Mouse (Mus musculus) fat pad, adult 2 months (tissue): ENCODE measurements around the gene Tmem56.
A peak's percentile ranks its signal among the peaks of the same experiment; 100 is the strongest.

Experiments used
- DNase-seq: peaks from one replicate; pipeline ENCODE4 v3.0.0-alpha.2; 2011; ENCODE audit warnings: low read depth, low spot score; ENCODE audit errors: extremely low read depth

Tmem56 gene

GRCm38 (mm10) chr3:121279679-121280078 lies 3.2 kb downstream of the Tmem56 start:
- DNase-seq: no peak

- no peak for DNase-seq
These were observed 5.3 kb downstream of the Tmem56 start for GRCm38 (mm10) chr3:121277557-121277956.

GRCm38 (mm10) chr3:121277009-121277408 lies 5.9 kb downstream of the Tmem56 start:
- no peak for DNase-seq

DNA sequence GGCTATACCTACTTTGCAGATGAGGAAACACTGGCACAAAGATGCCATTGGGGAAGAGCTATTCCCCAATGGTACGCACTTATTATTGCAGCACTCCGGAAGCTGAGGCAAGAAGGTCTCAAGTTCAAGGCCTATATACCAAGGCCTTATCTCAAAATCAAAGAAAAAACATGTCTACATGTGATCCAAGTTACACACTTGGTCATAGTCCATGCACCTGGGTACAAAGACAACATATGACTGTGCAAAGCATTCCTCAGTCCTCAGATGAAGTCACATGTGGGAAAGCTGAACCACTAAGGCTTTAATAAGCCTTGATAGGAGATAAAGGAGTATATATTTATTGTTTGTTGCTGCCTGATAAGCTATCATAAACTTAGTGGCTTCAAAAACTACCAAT lies 8.9 kb downstream of the Tmem56 start:
- DNase-seq: no peak

DNA sequence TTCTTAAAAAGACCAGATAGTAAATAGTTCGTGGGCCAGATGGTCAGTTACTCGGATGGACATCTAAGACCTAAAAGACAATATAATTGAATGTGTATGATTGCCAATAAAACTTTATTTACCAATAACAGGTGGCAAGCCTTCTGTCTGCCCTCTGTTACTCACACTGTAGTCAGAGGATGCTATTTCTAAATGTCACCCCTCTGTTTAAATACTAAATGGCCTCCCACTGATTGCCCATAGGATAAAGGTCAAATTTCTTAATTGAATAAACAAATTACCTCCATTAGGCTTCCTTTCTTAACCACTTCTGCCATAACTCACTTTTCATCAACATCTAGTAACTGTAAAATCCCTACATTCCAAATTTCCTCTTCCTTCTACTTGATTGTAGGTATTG lies 10.3 kb downstream of the Tmem56 start:
- DNase-seq: no peak

DNA sequence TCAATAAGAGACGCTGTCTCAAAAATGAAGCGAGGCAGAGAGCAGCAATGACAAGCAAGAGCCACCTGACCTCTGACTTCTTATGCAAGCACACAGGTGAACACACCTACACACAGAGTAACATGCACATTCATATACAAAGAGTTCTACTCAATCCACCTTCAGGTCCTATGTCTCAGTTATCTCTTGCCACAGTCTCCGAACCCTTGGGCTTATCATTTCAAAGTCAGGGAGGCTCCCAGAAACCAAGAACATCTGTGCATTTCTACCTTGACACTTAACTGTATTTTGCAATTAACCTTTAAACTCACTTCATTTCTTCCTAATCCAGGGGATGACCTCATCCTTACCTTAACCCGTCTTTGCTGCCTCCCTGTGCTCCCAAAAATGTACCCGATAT lies 15.6 kb downstream of the Tmem56 start:
- DNase-seq: no peak

DNA sequence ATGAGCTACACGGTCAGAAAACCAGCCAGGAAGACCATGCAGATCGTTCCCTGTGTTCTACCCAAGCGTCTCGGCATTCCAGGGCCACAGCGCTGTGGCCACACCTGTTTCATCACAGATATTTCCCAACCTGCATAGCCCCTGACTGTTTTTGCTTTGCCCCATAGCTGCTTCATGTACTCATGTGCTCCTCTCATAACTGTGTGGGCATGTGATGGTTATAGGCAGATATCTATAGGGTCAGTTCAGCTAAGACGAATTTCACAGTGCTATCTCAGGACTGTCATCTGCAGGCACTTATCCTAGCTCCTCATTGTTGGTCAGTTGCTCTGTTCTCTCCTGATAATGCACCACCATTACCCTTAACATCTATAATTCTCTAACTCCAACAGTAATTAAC lies 18.7 kb downstream of the Tmem56 start:
- no peak for DNase-seq

DNA sequence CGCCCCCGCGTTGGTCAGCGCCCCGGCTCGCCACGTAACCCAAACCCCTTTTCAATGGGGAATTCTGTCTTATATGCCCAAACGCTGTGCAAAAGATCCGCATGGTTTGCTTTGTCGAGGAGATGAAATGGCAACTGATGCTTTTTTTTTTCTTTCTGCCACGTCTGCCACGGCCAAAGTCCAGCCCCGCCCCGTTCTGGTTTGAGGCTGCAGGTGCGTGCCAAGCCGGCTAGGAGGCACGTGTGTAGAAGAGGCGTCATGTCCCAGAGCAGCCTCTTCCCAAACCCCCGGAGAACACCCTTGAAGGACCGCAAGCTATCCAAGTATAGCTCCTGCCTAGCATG lies 19.7 kb downstream of the Tmem56 start:
- DNase-seq: no peak

DNA sequence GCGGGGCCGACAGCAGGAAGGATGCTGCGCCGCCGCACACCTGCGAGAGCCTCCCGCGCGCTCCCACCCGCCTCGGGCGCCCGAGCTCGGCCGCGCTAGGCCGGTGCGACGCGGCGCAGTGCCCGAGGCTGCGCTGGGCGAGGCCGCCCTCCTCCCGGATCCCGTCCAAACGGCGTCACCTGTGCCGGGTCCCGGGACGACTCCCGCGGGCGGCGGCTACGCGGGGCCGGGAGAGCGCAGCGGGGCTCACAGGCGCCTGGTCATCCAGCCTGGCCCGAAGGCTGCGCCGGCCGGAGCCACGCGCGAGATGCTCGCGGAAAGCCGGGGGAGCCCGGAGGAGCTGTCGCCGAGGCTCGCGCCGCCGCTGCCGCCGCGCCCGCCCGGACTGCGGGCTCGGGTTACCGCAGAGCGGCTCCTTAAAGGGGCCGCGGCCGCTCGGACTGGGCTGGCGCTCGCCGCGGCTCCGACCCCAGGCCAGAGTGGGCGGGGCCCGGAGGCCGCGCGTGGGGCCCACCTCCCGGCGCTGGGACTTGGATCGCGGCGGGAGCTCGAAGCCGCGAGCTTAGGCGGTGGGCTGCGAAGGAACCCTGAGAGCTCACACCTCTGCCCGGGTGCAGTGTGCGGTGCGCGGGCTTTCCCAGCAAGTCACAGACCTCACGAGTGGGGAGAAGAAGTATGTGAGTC lies 20.2 kb downstream of the Tmem56 start:
- no peak for DNase-seq

DNA sequence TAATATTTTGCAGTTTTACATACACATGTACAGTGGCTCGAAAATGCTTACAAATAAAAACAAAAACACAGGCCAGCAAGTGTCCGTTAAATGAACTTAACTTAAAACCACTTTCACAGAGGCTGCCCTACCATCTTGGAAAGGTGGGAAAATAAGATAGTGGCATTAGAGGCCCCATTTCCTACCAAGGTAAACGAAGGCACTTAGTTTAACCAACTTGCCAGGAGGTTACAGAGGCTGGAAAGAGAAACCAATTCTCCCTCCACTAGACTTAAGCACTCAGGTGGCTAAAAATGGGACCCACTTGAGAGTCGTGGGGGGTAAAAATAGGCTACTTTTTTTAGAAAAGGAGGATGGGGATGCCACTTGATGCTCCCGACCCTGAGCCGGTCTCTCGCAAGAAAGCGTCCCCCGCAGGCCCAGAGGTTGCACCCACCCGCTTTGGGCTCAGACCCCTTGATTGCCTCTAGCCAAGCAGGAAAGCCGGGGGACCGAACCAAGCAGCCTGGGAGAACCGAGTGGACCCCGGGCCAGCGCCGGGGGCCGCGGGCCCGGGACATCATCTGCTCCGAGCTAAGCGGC lies 20.9 kb downstream of the Tmem56 start:
- no peak for DNase-seq

DNA sequence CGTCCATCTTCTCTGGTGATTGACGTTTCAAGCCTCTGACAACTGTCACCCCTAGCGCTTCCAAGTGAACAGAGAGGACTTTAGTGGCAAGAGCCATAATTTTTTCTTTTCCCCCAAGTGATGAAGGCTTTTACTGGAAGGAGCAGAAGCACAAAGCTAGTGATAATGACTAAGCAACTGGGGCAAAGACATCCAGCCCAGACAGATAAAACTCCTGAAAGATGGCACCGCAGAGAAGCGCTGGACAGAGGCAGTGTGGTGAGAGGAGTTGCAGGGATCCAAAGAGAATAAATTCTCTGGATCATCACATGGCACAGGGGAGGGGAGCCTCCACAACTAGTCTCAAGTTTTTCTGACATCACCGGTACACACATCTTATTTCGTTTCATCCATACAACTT lies 21.6 kb downstream of the Tmem56 start:
- no peak for DNase-seq

DNA sequence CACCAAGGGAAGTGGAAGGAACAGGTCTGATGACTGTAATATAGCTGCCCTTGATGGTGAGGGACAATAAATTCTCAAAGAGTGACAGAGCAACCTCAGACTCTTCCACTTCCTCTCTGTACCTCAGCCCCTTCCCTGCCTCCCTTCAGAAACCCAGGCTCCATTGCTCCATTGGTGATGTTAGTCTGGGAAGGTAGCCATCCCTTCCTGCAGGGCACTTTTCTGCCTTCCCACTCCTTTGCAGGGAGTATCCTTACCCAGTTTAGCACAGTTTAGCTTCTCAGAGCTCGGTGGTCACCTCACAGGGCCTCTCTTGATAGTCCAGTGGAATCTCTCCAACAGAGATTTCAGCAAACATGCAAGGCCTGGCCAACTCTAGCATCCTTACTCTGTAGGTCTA lies 22.1 kb downstream of the Tmem56 start:
- DNase-seq: no peak

- DNase-seq: no peak
These were observed 22.9 kb downstream of the Tmem56 start for GRCm38 (mm10) chr3:121260041-121260440.

GRCm38 (mm10) chr3:121258521-121259478 lies 24.1 kb downstream of the Tmem56 start:
- no peak for DNase-seq

GRCm38 (mm10) chr3:121257418-121257817 lies 25.5 kb downstream of the Tmem56 start:
- DNase-seq: no peak

- DNase-seq: no peak
These were observed 26.8 kb downstream of the Tmem56 start for GRCm38 (mm10) chr3:121256131-121256530.

DNA sequence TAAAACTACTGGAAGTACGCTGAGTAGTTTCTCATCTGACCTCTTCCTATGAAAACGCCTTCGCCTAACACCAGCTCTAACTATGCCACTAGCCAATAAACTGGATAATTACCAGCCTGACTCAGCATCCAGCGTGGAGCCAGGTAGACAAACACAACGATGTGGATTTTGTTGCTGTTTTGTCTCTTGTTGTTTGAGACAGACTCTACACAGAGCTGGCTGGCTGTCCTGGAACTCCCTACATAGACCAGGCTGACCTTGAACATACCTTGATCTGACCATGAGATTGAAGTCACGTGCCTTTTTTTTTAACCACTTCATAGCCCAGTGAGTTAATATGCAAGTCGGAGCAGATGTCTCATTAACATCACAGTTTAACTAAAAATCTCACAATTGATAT lies 27.4 kb downstream of the Tmem56 start:
- no peak for DNase-seq

DNA sequence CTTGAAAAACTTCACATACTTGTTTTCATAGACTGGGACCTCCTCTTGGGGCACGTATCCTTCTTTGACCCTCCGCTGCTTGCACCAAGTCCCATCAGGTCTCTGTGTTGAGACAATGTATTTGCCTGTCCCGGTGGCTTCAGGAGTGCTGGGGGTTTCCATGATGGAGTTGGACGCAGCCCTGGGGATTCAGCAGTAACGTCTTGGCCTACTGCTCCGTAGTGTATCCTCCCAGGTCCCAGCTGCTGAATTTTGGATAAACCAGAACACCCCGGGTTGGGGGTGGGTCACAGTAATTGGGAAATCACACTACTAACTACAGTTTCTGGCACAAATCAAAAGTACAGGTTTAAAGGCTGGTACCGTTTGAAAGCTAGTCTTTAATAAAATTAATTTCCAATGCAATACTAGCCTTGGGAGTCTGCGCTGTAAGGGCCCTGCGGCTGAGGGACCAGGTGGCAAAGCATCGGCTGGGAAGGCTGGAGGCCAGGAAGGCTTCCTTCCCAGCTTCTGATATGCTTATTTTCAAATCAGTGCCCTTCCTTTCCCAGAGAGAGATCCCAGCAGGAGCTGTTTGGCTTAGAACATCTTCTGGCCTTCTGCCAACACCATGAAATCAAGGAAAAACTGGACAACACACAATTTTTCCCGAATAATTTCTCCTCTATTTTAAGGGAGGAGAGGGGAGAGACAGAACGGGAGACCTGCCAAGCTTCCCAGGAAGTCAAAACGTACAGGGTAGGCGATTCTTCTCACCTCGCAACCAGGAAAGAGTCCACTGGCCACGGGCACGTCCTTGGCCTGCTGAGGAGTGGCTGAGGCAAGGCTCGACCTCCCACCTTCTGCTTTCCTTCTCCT lies 32.1 kb downstream of the Tmem56 start:
- no peak for DNase-seq

- DNase-seq: no peak
These were observed 32.9 kb downstream of the Tmem56 start for GRCm38 (mm10) chr3:121250048-121250447.

- DNase-seq: peak; percentile 88
These were observed 40.0 kb downstream of the Tmem56 start for GRCm38 (mm10) chr3:121242941-121243340.
